Mouse (Mus musculus) stomach, embryonic 16.5 days (tissue): ENCODE data around the gene Meis3. TPM values are rescaled to one million over a fixed set of nuclear protein-coding genes. Genes with fewer than 3 reads are reported as not detected.

Source experiments
- ATAC-seq: fragments of 200-750 bp; cut with Nextera tagmentation; 2 replicates; pipeline ENCODE4 v1.8.0; 2017; ENCODE audit warnings: moderate number of reproducible peaks, moderate TSS enrichment; ENCODE audit not compliant: insufficient read depth, low FRiP score
- H3K27ac ChIP-seq: fragments of 300-500 bp; sonication (generic); 2 replicates; pipeline ENCODE4 v1.5.1; 2014; ENCODE audit warnings: low read length
- H3K27me3 ChIP-seq: fragments of 300-500 bp; sonication (generic); 2 replicates; pipeline ENCODE4 v1.6.1; 2014; ENCODE audit warnings: low read length, control low read depth, mixed read lengths; ENCODE audit not compliant: control insufficient read depth, insufficient read depth
- H3K36me3 ChIP-seq: fragments of 300-500 bp; sonication (generic); 2 replicates; pipeline ENCODE4 v1.6.1; 2014; ENCODE audit warnings: low read length; ENCODE audit not compliant: control insufficient read depth, insufficient read depth
- H3K4me1 ChIP-seq: fragments of 300-500 bp; sonication (generic); 2 replicates; pipeline ENCODE4 v1.6.1; 2014; ENCODE audit warnings: low read length, control low read depth, mixed read lengths; ENCODE audit not compliant: control insufficient read depth, insufficient read depth
- H3K4me2 ChIP-seq: fragments of 300-500 bp; sonication (generic); 2 replicates; pipeline ENCODE4 v1.6.1; 2014; ENCODE audit warnings: low read depth, low read length, mixed read lengths
- H3K4me3 ChIP-seq: fragments of 300-500 bp; sonication (generic); replicated peaks from 2 replicates; pipeline ENCODE4 v1.5.1; 2014; ENCODE audit warnings: mild to moderate bottlenecking, low read length
- H3K9ac ChIP-seq: fragments of 300-500 bp; sonication (generic); 2 replicates; pipeline ENCODE4 v1.6.1; 2014; ENCODE audit warnings: low read length
- H3K9me3 ChIP-seq: fragments of 300-500 bp; sonication (generic); replicated peaks from 2 replicates; pipeline ENCODE4 v1.6.1; 2016; ENCODE audit warnings: low read length, control low read depth; ENCODE audit not compliant: control insufficient read depth
- WGBS: fragments of 180-500 bp; shearing (Covaris S2); extraction: QIAGEN DNeasy Blood & Tissue Kit; methylation state at CpG from one replicate; pipeline ENCODE4 v1.1.7; 2014; 5-methylcytosine and 5-hydroxymethylcytosine counted together
- polyA plus RNA-seq: library from polyadenylated mRNA; unstranded; fragments of >200 nt; fragmentation: Nextera tagmentation; extraction: Ambion mirVana; gene quantifications from 2 replicates; pipeline ENCODE4 v1.2.1, GENCODE M21; 2015

The Meis3 gene
- 22.0 and 22.1 TPM in 2 replicates for polyA plus RNA-seq

DNA sequence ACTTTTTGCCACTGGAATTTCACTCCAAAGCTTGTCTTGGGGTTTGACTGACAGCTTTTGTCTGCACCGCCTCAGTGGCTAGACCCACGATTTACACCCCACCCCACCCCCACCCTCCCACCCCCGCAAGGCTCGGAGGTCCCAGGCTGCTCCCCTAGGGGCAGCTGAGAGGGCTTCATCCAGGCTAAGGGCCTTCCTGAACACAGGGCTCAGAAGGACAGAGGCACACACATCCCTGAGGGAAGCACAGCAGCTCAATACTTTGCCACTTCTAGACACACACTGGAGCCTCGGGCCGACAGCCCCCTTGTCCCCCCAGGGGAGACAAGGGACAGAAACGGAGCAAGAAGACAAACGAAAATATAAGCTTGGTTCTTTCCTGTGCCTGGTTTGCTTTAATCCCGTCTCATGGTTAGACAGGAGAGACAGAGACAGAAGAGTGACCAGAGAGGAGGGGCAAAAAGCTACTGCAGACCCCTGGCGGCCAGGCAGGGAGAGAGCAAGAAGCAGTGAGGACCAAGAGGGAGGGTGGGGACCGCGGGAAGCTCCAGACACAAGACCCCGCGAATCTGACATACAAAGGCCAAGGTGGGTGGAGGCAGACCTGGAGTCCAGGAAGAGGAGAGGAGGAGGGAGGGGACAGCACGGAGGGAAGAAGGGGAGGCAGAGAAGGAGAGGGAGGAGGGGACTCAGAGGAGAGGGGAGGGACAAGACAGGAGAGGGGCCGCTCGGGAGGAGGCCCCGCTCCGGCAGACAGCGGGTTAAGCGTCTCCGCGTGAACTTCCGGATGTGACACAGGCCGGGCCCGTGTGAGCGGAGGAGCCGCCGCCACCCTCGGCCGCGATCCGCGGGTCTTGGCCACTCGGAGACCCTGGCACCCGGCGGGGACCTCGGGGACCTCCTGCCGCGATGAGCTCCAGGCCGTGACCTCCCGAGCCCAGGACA lies at the start of gene Meis3:
Gene Meis3, plus strand, starts transcription at position 494 of the 945 bp plus-strand sequence.
- Histone ChIP-seq H3K4me2 (peak within 1 kb of the TSS; percentile 73), H3K4me1 (peaks cover 8% of the 10 kb centered on the region), H3K9ac (peak within 1 kb of the TSS; percentile 77), H3K27ac (peak within 1 kb of the TSS; percentile 33; the same call in 1 of the 2 replicates), H3K4me3 (peak within 1 kb of the TSS; percentile 54), H3K9me3 (no peaks in the 10 kb centered on the region; the same call in 1 of the 2 replicates), H3K36me3 (no peaks in the 10 kb centered on the region), H3K27me3 (no peaks in the 10 kb centered on the region)
- peak; percentile 84 for ATAC-seq
- under 1% methylated on average over 42 of the region's 42 CpGs for WGBS

GRCm38 (mm10) chr7:16125829-16126228 lies 49.1 kb upstream of the Meis3 start:
- no peak overlapping the region for H3K4me2 ChIP-seq
- no peak for ATAC-seq
- no peaks in the 10 kb centered on the region for H3K27me3 ChIP-seq
- no peak overlapping the region for H3K9ac ChIP-seq
- H3K36me3 ChIP-seq = no peaks in the 10 kb centered on the region
- H3K9me3 ChIP-seq = no peaks in the 10 kb centered on the region
- H3K4me1 ChIP-seq = peaks cover 13% of the 10 kb centered on the region
- WGBS = 73% methylated on average over 9 of the region's 9 CpGs
- no peak overlapping the region for H3K4me3 ChIP-seq
- H3K27ac ChIP-seq = no peak overlapping the region

DNA sequence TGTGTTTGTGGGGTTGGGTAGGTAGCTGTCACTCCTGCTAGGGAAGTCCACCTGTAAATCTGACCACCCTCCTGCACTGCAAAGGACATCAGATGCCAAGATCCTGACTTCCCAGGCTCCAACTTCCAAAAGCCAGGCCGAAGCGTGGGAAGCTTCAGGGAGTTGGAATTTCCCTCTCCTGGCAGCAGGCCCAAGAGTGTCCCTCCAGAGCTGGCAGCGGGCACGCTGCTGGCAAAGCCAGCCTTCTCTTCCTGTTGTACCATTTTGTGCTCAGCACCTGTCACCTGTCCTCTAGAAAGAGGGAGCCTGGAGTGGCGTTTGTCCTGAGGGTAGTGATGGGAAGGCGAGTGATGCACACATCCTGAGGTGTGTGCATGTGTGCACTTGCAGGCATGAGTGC lies 46.5 kb upstream of the Meis3 start:
- Histone ChIP-seq H3K9ac (no peak overlapping the region), H3K4me1 (peaks cover 31% of the 10 kb centered on the region), H3K4me2 (no peak overlapping the region), H3K27ac (no peak overlapping the region), H3K9me3 (no peaks in the 10 kb centered on the region), H3K36me3 (no peaks in the 10 kb centered on the region), H3K27me3 (no peaks in the 10 kb centered on the region), H3K4me3 (no peak overlapping the region)
- ATAC-seq = no peak
- WGBS = 75% methylated on average over 6 of the region's 6 CpGs

DNA sequence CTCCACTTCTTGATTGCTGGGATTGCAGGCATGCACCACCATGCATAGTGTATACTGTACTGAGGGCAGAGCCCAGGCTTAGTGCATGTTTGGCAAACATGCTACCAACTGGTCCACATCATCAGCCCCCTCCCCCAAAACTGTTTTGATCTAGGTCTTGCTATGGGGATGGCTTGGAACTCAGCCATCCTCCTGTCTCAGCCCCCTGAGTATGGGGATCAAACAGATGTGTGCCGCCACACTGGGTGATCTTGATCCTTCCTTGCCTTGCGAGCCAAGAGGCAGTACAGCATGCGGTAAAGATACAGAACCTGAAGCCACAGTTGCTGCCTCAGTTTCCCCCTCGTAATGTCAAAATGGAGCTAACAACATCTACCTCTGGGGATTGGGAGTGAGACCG lies 46.0 kb upstream of the Meis3 start:
- Histone ChIP-seq H3K4me2 (peak overlapping the region; percentile 83), H3K9me3 (no peaks in the 10 kb centered on the region), H3K4me3 (no peak overlapping the region), H3K27ac (peak overlapping the region; percentile 69; the same call in 1 of the 2 replicates), H3K4me1 (peaks cover 31% of the 10 kb centered on the region), H3K36me3 (no peaks in the 10 kb centered on the region), H3K9ac (no peak overlapping the region), H3K27me3 (no peaks in the 10 kb centered on the region)
- 67% methylated on average over 5 of the region's 5 CpGs for WGBS
- no peak for ATAC-seq

GRCm38 (mm10) chr7:16129421-16129845 lies 45.5 kb upstream of the Meis3 start, which contains the start of gene Slc8a2:
Gene Slc8a2 (plus strand): TSS chr7:16129826.
- WGBS = 2% methylated on average over 12 of the region's 12 CpGs
- Histone ChIP-seq H3K4me1 (peaks cover 31% of the 10 kb centered on the region), H3K4me3 (peak within 1 kb of the TSS; percentile 61), H3K9me3 (no peaks in the 10 kb centered on the region), H3K36me3 (no peaks in the 10 kb centered on the region), H3K27me3 (no peaks in the 10 kb centered on the region), H3K4me2 (peak within 1 kb of the TSS; percentile 83), H3K9ac (peak within 1 kb of the TSS; percentile 81), H3K27ac (peak within 1 kb of the TSS; percentile 69)
- ATAC-seq = peak; percentile 87

GRCm38 (mm10) chr7:16129846-16130691 lies 44.8 kb upstream of the Meis3 start:
- Histone ChIP-seq H3K36me3 (no peaks in the 10 kb centered on the region), H3K27me3 (no peaks in the 10 kb centered on the region), H3K27ac (peak overlapping the region; percentile 69), H3K9me3 (no peaks in the 10 kb centered on the region), H3K4me3 (peak overlapping the region; percentile 61), H3K9ac (peak overlapping the region; percentile 81), H3K4me1 (peaks cover 31% of the 10 kb centered on the region), H3K4me2 (peak overlapping the region; percentile 83)
- WGBS = 2% methylated on average over 36 of the region's 38 CpGs
- ATAC-seq = peak; percentile 88

- Histone ChIP-seq H3K27me3 (no peaks in the 10 kb centered on the region), H3K4me3 (peak overlapping the region; percentile 61), H3K4me2 (peak overlapping the region; percentile 83), H3K27ac (0 out of 2 replicates have a peak overlapping the region, but pooled peaks have one; percentile 2), H3K4me1 (peaks cover 31% of the 10 kb centered on the region), H3K9me3 (no peaks in the 10 kb centered on the region), H3K36me3 (no peaks in the 10 kb centered on the region), H3K9ac (peak overlapping the region; percentile 81; the same call in 1 of the 2 replicates)
- ATAC-seq = no peak
- 24% methylated on average over 13 of the region's 13 CpGs for WGBS
Measured at GRCm38 (mm10) chr7:16130956-16131634, 43.8 kb upstream of the Meis3 start.

DNA sequence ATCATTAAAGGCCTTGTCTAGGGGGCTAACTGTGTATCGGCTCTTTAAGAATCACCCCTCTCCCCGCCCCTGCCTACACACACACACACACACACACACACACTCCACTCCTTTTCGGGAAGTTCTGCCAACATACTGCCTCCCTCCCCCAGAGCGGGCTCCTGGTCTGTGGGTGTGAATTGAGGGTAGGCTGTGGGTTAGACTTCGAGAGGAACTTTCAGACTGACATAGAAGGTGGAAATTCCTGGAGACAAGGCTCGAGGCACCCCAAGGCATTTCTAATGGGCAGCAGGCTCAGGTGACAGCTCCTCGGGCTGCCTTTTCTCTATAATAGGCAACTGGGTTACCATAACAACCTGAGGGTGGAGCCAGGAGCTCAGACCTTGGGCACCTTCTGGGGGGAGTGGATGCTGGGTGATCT lies 42.7 kb upstream of the Meis3 start:
- H3K27ac ChIP-seq = no peak overlapping the region

More for the DNA sequence above, 42.7 kb upstream of the Meis3 start:
- Histone ChIP-seq H3K9me3 (no peaks in the 10 kb centered on the region), H3K9ac (0 out of 2 replicates have a peak overlapping the region, but pooled peaks have one; percentile 8), H3K27me3 (no peaks in the 10 kb centered on the region), H3K4me2 (peak overlapping the region; percentile 14; the same call in 1 of the 2 replicates), H3K4me3 (no peak overlapping the region), H3K36me3 (no peaks in the 10 kb centered on the region), H3K4me1 (peaks cover 31% of the 10 kb centered on the region)
- 7% methylated on average over 7 of the region's 7 CpGs for WGBS
- ATAC-seq = no peak
